Mouse (Mus musculus) megakaryocyte, embryonic 14.5 days (primary cell): ENCODE measurements at regions not wholly inside any gene's neighbourhood (a gene's known extent, or its start where the extent isn't known, plus 50 kb on each side); places are given as distances from the start of the nearest gene placed in this dataset.

ENCODE experiments used
- FLI1 ChIP-seq: IDR thresholded peaks from 2 replicates; pipeline ENCODE4 v1.6.1; 2012; ENCODE audit warnings: low read length, inconsistent platforms, mixed read lengths
- GATA1 ChIP-seq: IDR thresholded peaks from 3 replicates; pipeline ENCODE4 v1.6.1; 2012; ENCODE audit warnings: mixed read lengths, low read length, inconsistent platforms, borderline replicate concordance

GRCm38 (mm10) chr5:112153675-112154085, 98.6 kb downstream of the Cryba4 start:
- TF ChIP-seq GATA1 (no peak), FLI1 (no peak)
